Mouse (Mus musculus) megakaryocyte, embryonic 14.5 days (primary cell): ENCODE measurements around the gene Grin3b. TPM values are rescaled to one million over a fixed set of nuclear protein-coding genes. Genes with fewer than 3 reads are reported as not detected.

Experiments used
- H3K27me3 ChIP-seq: replicated peaks from 2 replicates; pipeline ENCODE3; 2012; ENCODE audit warnings: inconsistent platforms
- H3K36me3 ChIP-seq: replicated peaks from 2 replicates; pipeline ENCODE3; 2012; ENCODE audit warnings: low read length, inconsistent platforms, mixed read lengths
- H3K4me1 ChIP-seq: 2 replicates; pipeline ENCODE4 v1.6.1; 2012; ENCODE audit warnings: inconsistent platforms
- H3K4me3 ChIP-seq: replicated peaks from 2 replicates; pipeline ENCODE3; 2012; ENCODE audit warnings: moderate library complexity, mild to moderate bottlenecking, inconsistent platforms
- H3K9me3 ChIP-seq: 2 replicates; pipeline ENCODE4 v1.6.1; 2012; ENCODE audit warnings: inconsistent platforms
- FLI1 ChIP-seq: IDR thresholded peaks from 2 replicates; pipeline ENCODE4 v1.6.1; 2012; ENCODE audit warnings: low read length, inconsistent platforms, mixed read lengths
- GATA1 ChIP-seq: IDR thresholded peaks from 3 replicates; pipeline ENCODE4 v1.6.1; 2012; ENCODE audit warnings: mixed read lengths, low read length, inconsistent platforms, borderline replicate concordance
- polyA plus RNA-seq: library from polyadenylated mRNA; stranded (reverse); fragments of >175 nt; gene quantifications from 2 replicates; pipeline ENCODE4 v1.2.3, GENCODE M21; 2012; ENCODE audit warnings: low replicate concordance; ENCODE audit not compliant: insufficient read depth

The Grin3b gene
- polyA plus RNA-seq, 1 experiment = not detected

- Histone ChIP-seq H3K9me3 (no peaks in the 10 kb centered on the region), H3K4me1 (peaks cover 47% of the 10 kb centered on the region), H3K36me3 (peaks cover 74% of the 10 kb centered on the region), H3K4me3 (no peak overlapping the region), H3K27me3 (peaks cover 6% of the 10 kb centered on the region)
- TF ChIP-seq FLI1 (no peak), GATA1 (no peak)
Observed at GRCm38 (mm10) chr10:79964727-79965126, 5.8 kb upstream of the Grin3b start.

- TF ChIP-seq FLI1 = no peak
- no peak for TF ChIP-seq GATA1
- Histone ChIP-seq H3K4me1 (peaks cover 46% of the 10 kb centered on the region), H3K27me3 (peaks cover 10% of the 10 kb centered on the region), H3K4me3 (no peak overlapping the region), H3K9me3 (no peaks in the 10 kb centered on the region), H3K36me3 (peaks cover 74% of the 10 kb centered on the region)
Observed at GRCm38 (mm10) chr10:79965325-79965724, 5.2 kb upstream of the Grin3b start.

DNA sequence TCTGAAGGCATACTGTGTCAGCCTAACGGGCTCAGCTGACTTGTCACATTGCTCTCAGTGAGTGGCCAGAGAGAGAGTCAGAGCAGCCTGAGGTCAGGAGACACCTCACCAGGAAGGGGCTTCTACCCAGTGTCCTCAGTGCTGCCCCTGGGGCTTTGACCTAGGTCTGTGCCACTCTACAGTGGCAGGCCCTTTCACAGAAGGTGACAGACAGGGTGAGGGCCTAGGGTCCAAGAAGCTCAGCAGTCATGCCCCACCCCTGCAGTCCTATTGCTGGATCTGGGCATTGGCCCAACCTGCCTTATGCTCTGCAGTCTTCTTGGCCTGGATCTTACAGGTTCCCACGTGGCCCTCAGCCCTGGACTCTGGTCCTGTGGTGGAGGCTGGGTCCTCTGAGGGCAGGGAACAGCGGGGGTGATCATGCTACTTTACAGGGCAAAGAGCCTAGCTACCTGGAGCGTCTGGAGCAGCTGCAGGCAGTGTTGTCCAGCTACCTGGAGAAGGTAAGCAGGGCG is 3.6 kb upstream of the Grin3b start:
- peaks cover 70% of the 10 kb centered on the region for H3K36me3 ChIP-seq
- TF ChIP-seq FLI1 (no peak), GATA1 (no peak)
- peaks cover 26% of the 10 kb centered on the region for H3K27me3 ChIP-seq
- no peaks in the 10 kb centered on the region for H3K9me3 ChIP-seq
- no peak overlapping the region for H3K4me3 ChIP-seq
- peaks cover 45% of the 10 kb centered on the region for H3K4me1 ChIP-seq

DNA sequence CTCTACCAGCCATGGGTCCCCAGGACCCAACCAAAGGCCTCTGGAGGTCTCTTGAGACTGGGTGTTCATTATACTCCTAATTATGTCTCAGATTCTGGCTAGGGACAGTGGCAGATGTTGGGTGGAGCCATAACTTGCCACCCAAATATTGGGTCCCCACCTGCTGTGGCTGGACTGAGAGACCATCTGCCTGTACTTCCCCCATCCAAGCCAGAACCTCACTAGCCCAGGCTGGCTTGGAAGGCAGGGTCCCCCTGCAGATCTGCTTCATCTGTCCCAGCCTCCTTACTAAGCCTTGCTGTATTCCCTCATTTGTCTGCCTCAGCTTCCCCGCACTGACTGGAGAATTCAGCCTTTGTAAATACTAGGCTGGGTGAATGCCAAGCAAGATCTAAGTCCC is 2.3 kb upstream of the Grin3b start:
- Histone ChIP-seq H3K4me1 (peaks cover 43% of the 10 kb centered on the region), H3K4me3 (no peak overlapping the region), H3K27me3 (peaks cover 38% of the 10 kb centered on the region), H3K9me3 (no peaks in the 10 kb centered on the region), H3K36me3 (peaks cover 63% of the 10 kb centered on the region)
- TF ChIP-seq FLI1 (no peak), GATA1 (no peak)

DNA sequence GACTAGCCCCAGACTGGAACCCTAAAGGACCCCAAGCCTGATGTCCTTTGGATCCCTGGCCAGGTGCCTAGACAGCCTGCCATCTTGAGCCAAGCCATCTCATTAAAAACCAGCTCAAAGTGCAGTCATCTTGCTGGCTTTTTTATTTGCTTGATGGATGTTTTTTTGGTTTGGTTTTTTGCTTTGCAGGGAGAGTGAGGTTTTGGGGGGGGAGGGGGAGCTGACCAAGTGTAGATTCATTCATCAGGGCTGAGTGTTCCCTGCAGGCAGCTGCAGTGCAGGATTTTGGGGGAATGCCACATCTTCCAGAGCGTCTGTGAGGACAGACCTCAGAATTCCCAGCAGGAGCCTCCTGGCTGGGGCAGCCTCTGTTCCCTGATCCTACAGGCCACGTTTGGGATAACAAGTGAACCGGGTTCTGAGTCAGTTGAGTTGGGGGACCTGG is 1.4 kb upstream of the Grin3b start:
- TF ChIP-seq FLI1 (no peak), GATA1 (no peak)
- H3K4me3 ChIP-seq = no peak overlapping the region
- no peaks in the 10 kb centered on the region for H3K9me3 ChIP-seq
- peaks cover 63% of the 10 kb centered on the region for H3K36me3 ChIP-seq
- H3K4me1 ChIP-seq = peaks cover 43% of the 10 kb centered on the region
- peaks cover 38% of the 10 kb centered on the region for H3K27me3 ChIP-seq

DNA sequence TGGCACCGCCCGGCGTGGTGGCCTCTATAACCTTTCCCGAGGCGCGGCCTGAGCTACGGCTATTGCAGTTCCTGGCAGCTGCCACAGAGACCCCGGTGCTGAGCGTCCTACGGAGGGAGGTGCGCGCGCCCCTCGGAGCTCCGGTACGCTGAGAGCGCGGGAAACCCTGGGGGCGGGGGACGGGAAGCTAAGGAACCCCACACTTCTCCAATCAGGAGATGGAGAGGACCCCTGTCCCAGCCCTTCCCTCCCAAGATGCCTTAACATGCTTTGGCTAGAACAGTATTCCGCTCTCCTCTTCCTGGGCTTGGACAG is 625 bp downstream of the Grin3b start:
- H3K27me3 ChIP-seq = peaks cover 38% of the 10 kb centered on the region
- TF ChIP-seq FLI1 = no peak
- no peak for TF ChIP-seq GATA1
- peaks cover 7% of the 10 kb centered on the region for H3K9me3 ChIP-seq
- peaks cover 40% of the 10 kb centered on the region for H3K4me1 ChIP-seq
- peak overlapping the region; percentile 83 for H3K4me3 ChIP-seq
- H3K36me3 ChIP-seq = peaks cover 62% of the 10 kb centered on the region

DNA sequence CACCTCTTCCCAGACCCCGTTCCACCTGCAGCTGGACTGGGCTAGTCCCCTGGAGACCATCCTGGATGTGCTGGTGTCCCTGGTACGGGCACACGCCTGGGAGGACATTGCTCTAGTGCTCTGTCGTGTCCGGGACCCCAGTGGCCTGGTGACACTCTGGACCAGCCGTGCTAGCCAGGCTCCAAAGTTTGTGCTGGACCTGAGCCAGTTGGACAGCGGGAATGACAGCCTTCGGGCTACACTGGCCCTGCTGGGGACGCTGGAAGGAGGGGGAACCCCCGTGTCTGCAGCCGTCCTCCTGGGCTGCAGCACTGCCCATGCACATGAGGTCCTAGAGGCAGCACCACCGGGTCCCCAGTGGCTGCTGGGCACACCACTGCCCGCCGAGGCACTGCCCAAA is 2.3 kb downstream of the Grin3b start:
- H3K9me3 ChIP-seq = peaks cover 23% of the 10 kb centered on the region
- TF ChIP-seq FLI1 = no peak
- TF ChIP-seq GATA1 = no peak
- peak overlapping the region; percentile 23 for H3K4me3 ChIP-seq
- H3K27me3 ChIP-seq = peaks cover 38% of the 10 kb centered on the region
- H3K4me1 ChIP-seq = peaks cover 39% of the 10 kb centered on the region
- peaks cover 62% of the 10 kb centered on the region for H3K36me3 ChIP-seq

GRCm38 (mm10) chr10:79974087-79974486 is 3.6 kb downstream of the Grin3b start:
- Histone ChIP-seq H3K27me3 (peaks cover 38% of the 10 kb centered on the region), H3K4me3 (no peak overlapping the region), H3K36me3 (peaks cover 62% of the 10 kb centered on the region), H3K9me3 (peaks cover 25% of the 10 kb centered on the region), H3K4me1 (peaks cover 33% of the 10 kb centered on the region)
- TF ChIP-seq FLI1 = no peak
- no peak for TF ChIP-seq GATA1

DNA sequence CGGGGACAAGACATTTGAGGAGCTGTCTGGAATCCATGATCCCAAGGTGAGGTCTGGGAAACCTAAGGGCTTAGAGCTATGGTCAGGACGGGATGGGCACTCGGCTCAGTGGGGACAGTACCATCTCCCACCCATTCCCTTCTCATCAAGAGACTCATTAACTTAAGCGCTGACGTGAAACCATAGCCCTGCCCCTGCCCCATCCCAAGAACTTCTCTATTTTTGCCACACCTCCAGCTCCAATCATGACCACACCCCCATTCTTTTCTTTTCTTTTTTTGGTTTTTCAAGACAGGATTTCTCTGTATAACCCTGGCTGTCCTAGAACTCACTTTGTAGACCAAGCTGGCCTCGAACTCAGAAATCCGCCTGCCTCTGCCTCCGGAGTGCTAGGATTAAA is 4.2 kb downstream of the Grin3b start:
- H3K36me3 ChIP-seq = peaks cover 68% of the 10 kb centered on the region

GRCm38 (mm10) chr10:79976071-79976721 is 5.7 kb downstream of the Grin3b start:
- H3K4me1 ChIP-seq = peaks cover 39% of the 10 kb centered on the region
- peak overlapping the region; percentile 64 for H3K4me3 ChIP-seq
- peaks cover 19% of the 10 kb centered on the region for H3K27me3 ChIP-seq
- H3K9me3 ChIP-seq = peaks cover 25% of the 10 kb centered on the region
- TF ChIP-seq FLI1 = no peak
- peaks cover 83% of the 10 kb centered on the region for H3K36me3 ChIP-seq

More for the DNA sequence above, 4.2 kb downstream of the Grin3b start:
- Histone ChIP-seq H3K27me3 (peaks cover 32% of the 10 kb centered on the region), H3K4me3 (no peak overlapping the region), H3K9me3 (peaks cover 25% of the 10 kb centered on the region), H3K4me1 (peaks cover 33% of the 10 kb centered on the region)
- TF ChIP-seq GATA1 = no peak
- no peak for TF ChIP-seq FLI1
